ENCODE assay signal across 11 mouse cellular contexts in the genomic region with DNA sequence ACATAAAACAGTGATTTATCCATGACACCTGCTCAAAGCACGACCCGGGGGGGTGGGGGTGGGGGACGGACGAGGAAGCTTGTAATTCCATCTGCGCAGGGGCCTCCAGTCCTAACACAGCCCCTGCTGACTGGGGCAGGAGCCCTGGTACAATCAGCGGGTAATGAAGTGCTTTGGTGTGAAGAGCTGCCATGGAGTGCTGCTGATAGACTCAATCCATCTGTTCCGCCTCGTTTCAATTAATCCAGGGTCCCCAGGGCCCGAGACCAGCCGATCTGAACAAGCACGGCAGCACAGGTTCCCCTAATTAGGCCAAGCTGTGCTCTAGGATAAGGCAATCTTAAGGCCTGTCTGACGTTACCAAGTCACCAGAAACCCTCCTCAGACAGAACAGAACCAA. TPM values are rescaled to one million over a fixed set of nuclear protein-coding genes. Genes with fewer than 3 reads are reported as not detected.
DNase-seq lines count a peak whose midpoint lies in the region; ATAC-seq lines count a peak whose summit lies in the region.
"Had no signal": no experiment of that assay in that cellular context is flagged by ENCODE, and none has a peak within 500 bp of the region (broad histone marks: within the 10 kb centered on the region; RNA-seq: fewer than 3 reads in every experiment).

No protein-coding gene starts in this region.

- DNase-seq in kidney, postnatal 36 days: no peak
- peak; percentile 39 for DNase-seq in embryo, embryonic 11.5 days (ENCODE audit: low read depth, low spot score)
- DNase-seq in hindbrain, embryonic 11.5 days (ENCODE audit: low spot score): peak; percentile 71
- peak; percentile 85 for DNase-seq in midbrain, embryonic 14.5 days
- no peak for DNase-seq in spleen, adult 18-20 months
- no peak for DNase-seq in frontal cortex, postnatal 10 days (ENCODE audit: low spot score in 2 of 2)
- DNase-seq in adrenal gland, adult 8-10 months: no peak
- DNase-seq: gastrocnemius, postnatal 25 days; thymus, postnatal 36 days had no signal

- no peak overlapping the region for H3K9ac ChIP-seq in kidney, embryonic 14.5 days (ENCODE audit: low read depth, low read length)
- no peak overlapping the region for H3K9ac ChIP-seq in hindbrain, embryonic 11.5 days (ENCODE audit: low read depth, low read length)
- no peak overlapping the region for H3K9ac ChIP-seq in midbrain, embryonic 14.5 days (replicated peaks; ENCODE audit: low read length)

- H3K27ac ChIP-seq in kidney, embryonic 14.5 days (ENCODE audit: low read depth, low read length): no peak overlapping the region; the same call in 1 of the 2 replicates
- H3K27ac ChIP-seq in hindbrain, embryonic 11.5 days (ENCODE audit: low read depth, low read length): peak overlapping the region; percentile 54; the same call in 1 of the 2 replicates
- peak overlapping the region; percentile 66 for H3K27ac ChIP-seq in midbrain, embryonic 14.5 days (replicated peaks; ENCODE audit: low read depth, low read length)
- H3K27ac ChIP-seq: macrophage had no signal

- peaks cover 35% of the 10 kb centered on the region; the same call in 1 of the 2 replicates for H3K4me1 ChIP-seq in kidney, embryonic 14.5 days (ENCODE audit: control insufficient read depth, insufficient read depth, low read length)
- peaks cover 19% of the 10 kb centered on the region for H3K4me1 ChIP-seq in hindbrain, embryonic 11.5 days (replicated peaks; ENCODE audit: control insufficient read depth, insufficient read depth, low read length)
- H3K4me1 ChIP-seq in midbrain, embryonic 14.5 days (ENCODE audit: control insufficient read depth, insufficient read depth, low read length): peaks cover 43% of the 10 kb centered on the region

- no peak overlapping the region for H3K4me2 ChIP-seq in kidney, embryonic 14.5 days (replicated peaks; ENCODE audit: low read depth, low read length)
- no peak overlapping the region for H3K4me2 ChIP-seq in hindbrain, embryonic 11.5 days (replicated peaks; ENCODE audit: low read depth, low read length)
- H3K4me2 ChIP-seq in midbrain, embryonic 14.5 days (ENCODE audit: low read length): peak overlapping the region; percentile 15

- H3K4me3 ChIP-seq in kidney, embryonic 14.5 days (ENCODE audit: low read length): no peak overlapping the region
- no peak overlapping the region for H3K4me3 ChIP-seq in hindbrain, embryonic 11.5 days (ENCODE audit: low read depth, low read length)
- no peak overlapping the region for H3K4me3 ChIP-seq in midbrain, embryonic 14.5 days (replicated peaks; ENCODE audit: low read depth, low read length)

- H3K27me3 ChIP-seq in kidney, embryonic 14.5 days (ENCODE audit: control insufficient read depth, insufficient read depth, low read length): no peaks in the 10 kb centered on the region
- peaks cover 2% of the 10 kb centered on the region; the same call in 1 of the 2 replicates for H3K27me3 ChIP-seq in hindbrain, embryonic 11.5 days (ENCODE audit: control insufficient read depth, insufficient read depth, low read length)
- no peaks in the 10 kb centered on the region for H3K27me3 ChIP-seq in midbrain, embryonic 14.5 days (ENCODE audit: control insufficient read depth, insufficient read depth, low read length)

- peak; percentile 83 for ATAC-seq in kidney, embryonic 14.5 days (ENCODE audit: low FRiP score, low TSS enrichment)
- ATAC-seq in hindbrain, embryonic 11.5 days (ENCODE audit: low FRiP score): peak; percentile 81
- ATAC-seq in midbrain, embryonic 14.5 days (ENCODE audit: low FRiP score, low TSS enrichment): peak; percentile 76

- 17% methylated on average over 12 of the region's 12 CpGs for WGBS in kidney, embryonic 14.5 days
- 26% methylated on average over 12 of the region's 12 CpGs for WGBS in hindbrain, embryonic 11.5 days
- WGBS in midbrain, embryonic 14.5 days: 6% methylated on average over 12 of the region's 12 CpGs

- H3K9me3 ChIP-seq in kidney, embryonic 14.5 days (ENCODE audit: control insufficient read depth, low read length): no peaks in the 10 kb centered on the region
- no peaks in the 10 kb centered on the region for H3K9me3 ChIP-seq in hindbrain, embryonic 11.5 days (ENCODE audit: control insufficient read depth, low read length)
- H3K9me3 ChIP-seq in midbrain, embryonic 14.5 days (ENCODE audit: control insufficient read depth, low read length): no peaks in the 10 kb centered on the region

- H3K36me3 ChIP-seq in kidney, embryonic 14.5 days (ENCODE audit: control insufficient read depth, insufficient read depth, low read length): no peaks in the 10 kb centered on the region
- no peaks in the 10 kb centered on the region for H3K36me3 ChIP-seq in hindbrain, embryonic 11.5 days (ENCODE audit: control insufficient read depth, insufficient read depth, low read length)
- H3K36me3 ChIP-seq in midbrain, embryonic 14.5 days (ENCODE audit: control insufficient read depth, insufficient read depth, low read length): no peaks in the 10 kb centered on the region

RNA-seq across cellular contexts. Expression of a gene that starts 38.6 kb away (rescaled TPM):
- 10.4 and 15.3 TPM in 2 replicates for polyA plus RNA-seq in kidney, embryonic 14.5 days (2014; fragmentation: Nextera tagmentation; extraction: Ambion mirVana)
- 11.6 and 14.1 TPM in 2 replicates for polyA plus RNA-seq in hindbrain, embryonic 11.5 days (2014; fragmentation: Nextera tagmentation; extraction: Ambion mirVana)
- polyA plus RNA-seq in midbrain, embryonic 14.5 days (2014; fragmentation: Nextera tagmentation; extraction: Ambion mirVana): 14.0 and 16.7 TPM in 2 replicates
- 1 to 10 TPM; 1.4 to 4.0 (median 2.7) TPM for total RNA-seq in adrenal gland, adult 8-10 months (2022)

Comparison
In these comparisons a context has a peak if more than half of its experiments do, and no peak if none do; other contexts are left out.
1. DNase-seq: peak in embryo, embryonic 11.5 days (single experiment), hindbrain, embryonic 11.5 days (single experiment) and midbrain, embryonic 14.5 days (single experiment); none in kidney, postnatal 36 days (0 of 2), spleen, adult 18-20 months (0 of 2), frontal cortex, postnatal 10 days (0 of 2) and adrenal gland, adult 8-10 months (single experiment).
2. Peak in every context shown above with its lines, with median percentiles within 50 percentile points of each other: ATAC-seq.